Mouse (Mus musculus): ENCODE measurements around the gene Nipa1.

- TF ChIP-seq CTCF (IDR thresholded peaks at IDR 0.05; ENCODE audit: insufficient read depth, low read length), result no peak
- TF ChIP-seq POLR2A (IDR thresholded peaks at IDR 0.05; ENCODE audit: borderline replicate concordance, extremely low read depth, low read depth, low read length), result no peak
These were observed 35.0 kb downstream of the Nipa1 start for GRCm38 (mm10) chr7:55984754-55985153.

Measured in lung, adult 2 months (tissue).